Mouse (Mus musculus): ENCODE measurements at regions not wholly inside any gene's neighbourhood (a gene's known extent, or its start where the extent isn't known, plus 50 kb on each side); places are given as distances from the start of the nearest gene placed in this dataset.

- DNase-seq: no peak
- Histone ChIP-seq H3K4me1 (ENCODE audit: control insufficient read depth, insufficient read depth, low read length) (no peaks in the 10 kb centered on the region), H3K27me3 (ENCODE audit: control insufficient read depth, insufficient read depth, low read length) (no peaks in the 10 kb centered on the region), H3K9ac (replicated peaks; ENCODE audit: low read length) (no peak overlapping the region), H3K27ac (replicated peaks; ENCODE audit: low read depth, low read length) (no peak overlapping the region), H3K9me3 (ENCODE audit: control insufficient read depth, low read length) (no peaks in the 10 kb centered on the region), H3K36me3 (ENCODE audit: control insufficient read depth, insufficient read depth, low read length) (no peaks in the 10 kb centered on the region), H3K4me3 (replicated peaks; ENCODE audit: low read depth, low read length) (no peak overlapping the region), H3K4me2 (ENCODE audit: low read length) (no peak overlapping the region)
- ATAC-seq (ENCODE audit: low FRiP score, low TSS enrichment): no peak
Measured at GRCm38 (mm10) chr15:20207199-20207598, 241.9 kb upstream of the Cdh12 start.

- H3K27ac ChIP-seq (replicated peaks; ENCODE audit: low read depth, low read length): no peak overlapping the region
- no peak overlapping the region for H3K4me2 ChIP-seq (ENCODE audit: low read length)
- H3K4me1 ChIP-seq (ENCODE audit: control insufficient read depth, insufficient read depth, low read length): no peaks in the 10 kb centered on the region
- no peaks in the 10 kb centered on the region for H3K27me3 ChIP-seq (ENCODE audit: control insufficient read depth, insufficient read depth, low read length)
- DNase-seq (no peak), ATAC-seq (ENCODE audit: low FRiP score, low TSS enrichment) (no peak)
- H3K9ac ChIP-seq (replicated peaks; ENCODE audit: low read length): no peak overlapping the region
- H3K4me3 ChIP-seq (replicated peaks; ENCODE audit: low read depth, low read length): no peak overlapping the region
- no peaks in the 10 kb centered on the region for H3K9me3 ChIP-seq (ENCODE audit: control insufficient read depth, low read length)
- H3K36me3 ChIP-seq (ENCODE audit: control insufficient read depth, insufficient read depth, low read length): no peaks in the 10 kb centered on the region
Measured at GRCm38 (mm10) chr15:20222054-20222453, 227.0 kb upstream of the Cdh12 start.

GRCm38 (mm10) chr15:20223271-20223981 is 225.6 kb upstream of the Cdh12 start:
- no peak overlapping the region for H3K4me2 ChIP-seq (ENCODE audit: low read length)
- no peak overlapping the region for H3K27ac ChIP-seq (replicated peaks; ENCODE audit: low read depth, low read length)
- no peak overlapping the region for H3K4me3 ChIP-seq (replicated peaks; ENCODE audit: low read depth, low read length)
- no peak overlapping the region for H3K9ac ChIP-seq (replicated peaks; ENCODE audit: low read length)
- 90% methylated on average over 3 of the region's 3 CpGs for WGBS
- no peaks in the 10 kb centered on the region for H3K9me3 ChIP-seq (ENCODE audit: control insufficient read depth, low read length)
- H3K4me1 ChIP-seq (ENCODE audit: control insufficient read depth, insufficient read depth, low read length): no peaks in the 10 kb centered on the region
- no peaks in the 10 kb centered on the region for H3K36me3 ChIP-seq (ENCODE audit: control insufficient read depth, insufficient read depth, low read length)
- DNase-seq (no peak), ATAC-seq (ENCODE audit: low FRiP score, low TSS enrichment) (no peak)
- H3K27me3 ChIP-seq (ENCODE audit: control insufficient read depth, insufficient read depth, low read length): no peaks in the 10 kb centered on the region

GRCm38 (mm10) chr15:20223982-20224339 is 225.1 kb upstream of the Cdh12 start:
- H3K27me3 ChIP-seq (ENCODE audit: control insufficient read depth, insufficient read depth, low read length): no peaks in the 10 kb centered on the region
- H3K4me2 ChIP-seq (ENCODE audit: low read length): no peak overlapping the region
- no peaks in the 10 kb centered on the region for H3K4me1 ChIP-seq (ENCODE audit: control insufficient read depth, insufficient read depth, low read length)
- no peak for DNase-seq
- H3K36me3 ChIP-seq (ENCODE audit: control insufficient read depth, insufficient read depth, low read length): no peaks in the 10 kb centered on the region
- no peak overlapping the region for H3K9ac ChIP-seq (replicated peaks; ENCODE audit: low read length)
- no peaks in the 10 kb centered on the region for H3K9me3 ChIP-seq (ENCODE audit: control insufficient read depth, low read length)
- H3K4me3 ChIP-seq (replicated peaks; ENCODE audit: low read depth, low read length): no peak overlapping the region
- ATAC-seq (ENCODE audit: low FRiP score, low TSS enrichment): no peak
- no peak overlapping the region for H3K27ac ChIP-seq (replicated peaks; ENCODE audit: low read depth, low read length)

- Histone ChIP-seq H3K9ac (replicated peaks; ENCODE audit: low read length) (no peak overlapping the region), H3K9me3 (ENCODE audit: control insufficient read depth, low read length) (no peaks in the 10 kb centered on the region), H3K4me1 (ENCODE audit: control insufficient read depth, insufficient read depth, low read length) (no peaks in the 10 kb centered on the region), H3K4me3 (replicated peaks; ENCODE audit: low read depth, low read length) (no peak overlapping the region), H3K36me3 (ENCODE audit: control insufficient read depth, insufficient read depth, low read length) (no peaks in the 10 kb centered on the region), H3K27me3 (ENCODE audit: control insufficient read depth, insufficient read depth, low read length) (no peaks in the 10 kb centered on the region), H3K27ac (replicated peaks; ENCODE audit: low read depth, low read length) (no peak overlapping the region), H3K4me2 (ENCODE audit: low read length) (no peak overlapping the region)
- no peak for DNase-seq
- ATAC-seq (ENCODE audit: low FRiP score, low TSS enrichment): 0 out of 2 replicates have a peak, but pooled peaks have one; percentile 31
- 89% methylated on average over 4 of the region's 4 CpGs for WGBS
Measured at GRCm38 (mm10) chr15:20265367-20265900, 183.6 kb upstream of the Cdh12 start.

GRCm38 (mm10) chr15:20313917-20314316 is 135.1 kb upstream of the Cdh12 start:
- H3K36me3 ChIP-seq (ENCODE audit: control insufficient read depth, insufficient read depth, low read length): no peaks in the 10 kb centered on the region
- ATAC-seq (ENCODE audit: low FRiP score, low TSS enrichment) (no peak), DNase-seq (peak; percentile 6)
- no peak overlapping the region for H3K4me3 ChIP-seq (replicated peaks; ENCODE audit: low read depth, low read length)
- WGBS: 67% methylated on average over 1 of the region's 1 CpGs
- no peak overlapping the region for H3K4me2 ChIP-seq (ENCODE audit: low read length)
- H3K9ac ChIP-seq (replicated peaks; ENCODE audit: low read length): no peak overlapping the region
- H3K4me1 ChIP-seq (ENCODE audit: control insufficient read depth, insufficient read depth, low read length): no peaks in the 10 kb centered on the region
- no peaks in the 10 kb centered on the region for H3K9me3 ChIP-seq (ENCODE audit: control insufficient read depth, low read length)
- no peaks in the 10 kb centered on the region for H3K27me3 ChIP-seq (ENCODE audit: control insufficient read depth, insufficient read depth, low read length)
- no peak overlapping the region for H3K27ac ChIP-seq (replicated peaks; ENCODE audit: low read depth, low read length)

- H3K4me2 ChIP-seq (ENCODE audit: low read length): no peak overlapping the region
- no peak overlapping the region for H3K27ac ChIP-seq (replicated peaks; ENCODE audit: low read depth, low read length)
- H3K9me3 ChIP-seq (ENCODE audit: control insufficient read depth, low read length): no peaks in the 10 kb centered on the region
- no peak overlapping the region for H3K9ac ChIP-seq (replicated peaks; ENCODE audit: low read length)
- H3K36me3 ChIP-seq (ENCODE audit: control insufficient read depth, insufficient read depth, low read length): no peaks in the 10 kb centered on the region
- DNase-seq (no peak), ATAC-seq (ENCODE audit: low FRiP score, low TSS enrichment) (no peak)
- no peaks in the 10 kb centered on the region for H3K27me3 ChIP-seq (ENCODE audit: control insufficient read depth, insufficient read depth, low read length)
- WGBS: 95% methylated on average over 3 of the region's 3 CpGs
- H3K4me1 ChIP-seq (ENCODE audit: control insufficient read depth, insufficient read depth, low read length): no peaks in the 10 kb centered on the region
- no peak overlapping the region for H3K4me3 ChIP-seq (replicated peaks; ENCODE audit: low read depth, low read length)
Measured at GRCm38 (mm10) chr15:20323579-20323978, 125.5 kb upstream of the Cdh12 start.
